Mouse (Mus musculus) CH12.LX (cell line): Measurements from ENCODE around the gene Smyd3. TPM values are rescaled to one million over a fixed set of nuclear protein-coding genes. Genes with fewer than 3 reads are reported as not detected.

Source experiments
- DNase-seq: peaks from one replicate; pipeline ENCODE4 v3.0.0-alpha.2; 2013; ENCODE audit errors: extremely low read depth
- H3K27ac ChIP-seq: 2 replicates; pipeline ENCODE4 v1.5.1; 2012; ENCODE audit warnings: low read depth, mild to moderate bottlenecking, control low read depth, moderate library complexity; ENCODE audit not compliant: insufficient read depth
- H3K27me3 ChIP-seq: replicated peaks from 2 replicates; pipeline ENCODE3; 2012; ENCODE audit warnings: inconsistent platforms
- H3K36me3 ChIP-seq, 2 experiments: replicated peaks in 1 of 2; 2 replicates each; pipeline versions ENCODE3 to v1.6.1; 2012; ENCODE audit warnings: inconsistent platforms in 1 of 2, low read length in 1 of 2, mild to moderate bottlenecking in 1 of 2, mixed read lengths in 1 of 2, moderate library complexity in 1 of 2; ENCODE audit not compliant: control insufficient read depth in 1 of 2, insufficient read depth in 1 of 2
- H3K4me1 ChIP-seq, 2 experiments: 2 replicates each; pipeline ENCODE4 v1.6.1; 2012; ENCODE audit warnings: inconsistent platforms in 1 of 2, moderate library complexity in 1 of 2; ENCODE audit not compliant: insufficient read depth in 2 of 2, control insufficient read depth in 1 of 2
- H3K4me2 ChIP-seq: 2 replicates; pipeline ENCODE4 v1.6.1; 2012; ENCODE audit warnings: low read depth, mild to moderate bottlenecking, control low read depth; ENCODE audit not compliant: poor library complexity, insufficient read depth, severe bottlenecking
- H3K4me3 ChIP-seq, 3 experiments: fragments of 150-350 bp in 1 of 3; sonication (generic) in 1 of 3; replicated peaks in 1 of 3; 2 replicates each; pipeline versions ENCODE3 to v1.5.1; 2011 to 2012; ENCODE audit warnings: low read depth in 2 of 3, low read length in 2 of 3, mild to moderate bottlenecking in 2 of 3, moderate library complexity in 2 of 3, control low read depth in 1 of 3, improper control_type of control experiment in 1 of 3, inconsistent platforms in 1 of 3, mixed read lengths in 1 of 3; ENCODE audit not compliant: poor library complexity in 1 of 3
- H3K79me2 ChIP-seq: replicated peaks from 2 replicates; pipeline ENCODE4 v1.6.1; 2012; ENCODE audit warnings: mild to moderate bottlenecking, moderate library complexity; ENCODE audit not compliant: control insufficient read depth, poor library complexity, insufficient read depth, severe bottlenecking; ENCODE audit errors: extremely low read depth
- H3K9ac ChIP-seq: 2 replicates; pipeline ENCODE4 v1.6.1; 2012; ENCODE audit warnings: low read depth, mild to moderate bottlenecking, control low read depth, moderate library complexity; ENCODE audit not compliant: insufficient read depth
- H3K9me3 ChIP-seq: replicated peaks from 2 replicates; pipeline ENCODE3; 2012; ENCODE audit warnings: low read length, inconsistent platforms, mixed read lengths
- CHD1 ChIP-seq: IDR thresholded peaks from 2 replicates; pipeline ENCODE4 v1.6.1; 2012; ENCODE audit warnings: low read depth, low read length, improper control_type of control experiment, inconsistent platforms
- CHD2 ChIP-seq: IDR thresholded peaks from 2 replicates; pipeline ENCODE4 v1.6.1; 2011; ENCODE audit warnings: low read length, improper control_type of control experiment
- CTCF ChIP-seq, 2 experiments: IDR thresholded peaks in 1 of 2; conservative IDR thresholded peaks in 1 of 2; 2 replicates each; pipeline ENCODE4 v1.5.1; 2011 to 2012; ENCODE audit warnings: low read depth in 2 of 2, low read length in 2 of 2, improper control_type of control experiment in 1 of 2, inconsistent platforms in 1 of 2, mild to moderate bottlenecking in 1 of 2, moderate library complexity in 1 of 2
- E2F4 ChIP-seq: IDR thresholded peaks from 2 replicates; pipeline ENCODE4 v1.6.1; 2011; ENCODE audit warnings: low read depth, low read length, improper control_type of control experiment; ENCODE audit not compliant: insufficient replicate concordance
- GABPA ChIP-seq: IDR thresholded peaks from 2 replicates; pipeline ENCODE4 v1.6.1; 2012; ENCODE audit warnings: low read depth, low read length, improper control_type of control experiment, inconsistent platforms; ENCODE audit not compliant: insufficient replicate concordance
- IRF4 ChIP-seq: IDR thresholded peaks from 2 replicates; pipeline ENCODE4 v1.6.1; 2014; ENCODE audit warnings: low read depth, mild to moderate bottlenecking, inconsistent platforms, low read length, improper control_type of control experiment
- JUN ChIP-seq: IDR thresholded peaks from 2 replicates; pipeline ENCODE4 v1.6.1; 2011; ENCODE audit warnings: low read depth, mild to moderate bottlenecking, low read length, improper control_type of control experiment, moderate library complexity; ENCODE audit not compliant: insufficient read depth
- JUND ChIP-seq: conservative IDR thresholded peaks from 2 replicates; pipeline ENCODE4 v1.6.1; 2011; ENCODE audit warnings: low read depth, low read length, improper control_type of control experiment
- KAT2A ChIP-seq: IDR thresholded peaks from 2 replicates; pipeline ENCODE4 v1.6.1; 2012; ENCODE audit warnings: low read length, improper control_type of control experiment, inconsistent platforms; ENCODE audit not compliant: insufficient replicate concordance
- MAFK ChIP-seq: IDR thresholded peaks from 2 replicates; pipeline ENCODE4 v1.6.1; 2011; ENCODE audit warnings: low read length, improper control_type of control experiment; ENCODE audit not compliant: insufficient replicate concordance
- MEF2A ChIP-seq: IDR thresholded peaks from 2 replicates; pipeline ENCODE4 v1.6.1; 2014; ENCODE audit warnings: low read depth, mild to moderate bottlenecking, inconsistent platforms, low read length, improper control_type of control experiment, borderline replicate concordance
- MYC ChIP-seq: IDR thresholded peaks from 2 replicates; pipeline ENCODE4 v1.6.1; 2011; ENCODE audit warnings: low read depth, mild to moderate bottlenecking, improper control_type of control experiment, low read length
- NRF1 ChIP-seq: IDR thresholded peaks from 2 replicates; pipeline ENCODE4 v1.6.1; 2014; ENCODE audit warnings: low read depth, mild to moderate bottlenecking, inconsistent platforms, low read length, improper control_type of control experiment, moderate library complexity
- PAX5 ChIP-seq: IDR thresholded peaks from 2 replicates; pipeline ENCODE4 v1.6.1; 2012; ENCODE audit warnings: low read length, inconsistent platforms, mixed read lengths
- POLR2A ChIP-seq: IDR thresholded peaks from 2 replicates; pipeline ENCODE4 v1.6.1; 2011; ENCODE audit warnings: low read depth, mild to moderate bottlenecking, improper control_type of control experiment, low read length
- POLR2AphosphoS2 ChIP-seq: IDR thresholded peaks from 2 replicates; pipeline ENCODE4 v1.6.1; 2011; ENCODE audit warnings: low read depth, low read length, improper control_type of control experiment
- SIN3A ChIP-seq: IDR thresholded peaks from 2 replicates; pipeline ENCODE4 v1.6.1; 2012; ENCODE audit warnings: low read length, improper control_type of control experiment, inconsistent platforms
- TCF12 ChIP-seq: IDR thresholded peaks from 2 replicates; pipeline ENCODE4 v1.6.1; 2014; ENCODE audit warnings: low read depth, mild to moderate bottlenecking, inconsistent platforms, low read length, improper control_type of control experiment
- UBTF ChIP-seq: IDR thresholded peaks from 2 replicates; pipeline ENCODE4 v1.6.1; 2012; ENCODE audit warnings: low read depth, mild to moderate bottlenecking, inconsistent platforms, low read length, improper control_type of control experiment, moderate library complexity
- dilution Hi-C: fragments of 300-500 bp; cut with MboI; formaldehyde crosslinking; loops from 2 replicates; pipeline ENCODE4 v1.14.3; 2020; ENCODE audit warnings: low sequenced_read_pairs; ENCODE audit not compliant: extremely low pct_unique_long_range_greater_than_20kb, extremely low pct_ligation_motif_present
- in situ Hi-C: fragments of 300-500 bp; cut with MboI; formaldehyde crosslinking; loops from 3 replicates; pipeline ENCODE4 v1.14.3; 2019; ENCODE audit warnings: low sequenced_read_pairs, low pct_ligation_motif_present, low pct_unique_long_range_greater_than_20kb, mixed read lengths
- polyA plus RNA-seq: library from polyadenylated mRNA; unstranded; fragments of >175 nt; gene quantifications from 2 replicates; pipeline ENCODE4 v1.2.1, GENCODE M21; 2012; ENCODE audit warnings: low read depth; ENCODE audit not compliant: insufficient read length
- total RNA-seq, 2 experiments: library from RNA; depleted of rRNA; stranded (reverse); fragments of 300-350 nt in 1 of 2; fragments of >200 nt in 1 of 2; gene quantifications; 2 replicates each; pipeline ENCODE4 v1.2.3; 2012 to 2014

Smyd3 gene
- total and polyA plus RNA-seq, 3 experiments = 11.4 to 12.5 (median 11.8) TPM

DNA sequence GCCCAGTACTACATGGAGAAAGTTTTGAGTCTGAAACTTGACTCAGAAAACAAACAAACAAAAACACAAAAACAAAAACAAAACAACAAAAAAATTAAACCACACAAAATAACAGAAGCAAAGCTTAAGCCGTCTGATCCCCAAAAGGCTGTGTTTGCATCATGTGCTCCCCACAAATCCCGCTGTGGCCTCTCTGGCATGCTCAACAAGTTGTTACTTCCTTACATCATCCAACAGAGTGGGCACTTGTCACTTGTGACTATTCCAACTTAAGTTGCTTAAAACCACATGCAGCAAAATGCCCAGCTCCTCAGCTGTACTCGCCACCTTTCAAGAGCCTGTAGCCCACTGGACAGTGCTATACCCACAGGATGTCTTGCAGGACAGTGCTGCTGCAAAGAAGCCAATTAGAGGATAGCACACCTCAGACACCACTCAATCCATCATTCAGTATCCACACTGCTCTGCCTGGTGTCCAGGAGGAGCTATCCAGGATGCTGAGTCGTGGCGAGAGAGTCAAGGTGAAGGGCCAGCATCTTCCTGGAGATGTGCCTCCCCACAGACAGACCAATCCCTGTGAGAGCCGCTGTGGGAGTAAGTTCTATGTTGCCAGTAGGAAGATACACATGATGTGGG, 465.2 kb downstream of the Smyd3 start:
- TF ChIP-seq UBTF = no peak
- no peak for TF ChIP-seq POLR2A
- TF ChIP-seq NRF1 = no peak
- TF ChIP-seq JUND = no peak
- no peak for TF ChIP-seq MAFK
- no peak for TF ChIP-seq MYC
- TF ChIP-seq, all 38 proteins: peak for 0
- Histone ChIP-seq H3K4me1 (peaks cover 0 to 4% of the 10 kb centered on the region in 2 experiments; a peak in 1 of 4 replicates), H3K36me3 (peaks cover 0 to 3% of the 10 kb centered on the region in 2 experiments), H3K4me3 (no peak overlapping the region), H3K9me3 (no peaks in the 10 kb centered on the region), H3K79me2 (no peaks in the 10 kb centered on the region), H3K9ac (no peak overlapping the region), H3K27ac (no peak overlapping the region), H3K4me2 (no peak overlapping the region), H3K27me3 (no peaks in the 10 kb centered on the region)
- dilution Hi-C loops = no loop called here
- in situ Hi-C loops = no loop called here
- DNase-seq = no peak

DNA sequence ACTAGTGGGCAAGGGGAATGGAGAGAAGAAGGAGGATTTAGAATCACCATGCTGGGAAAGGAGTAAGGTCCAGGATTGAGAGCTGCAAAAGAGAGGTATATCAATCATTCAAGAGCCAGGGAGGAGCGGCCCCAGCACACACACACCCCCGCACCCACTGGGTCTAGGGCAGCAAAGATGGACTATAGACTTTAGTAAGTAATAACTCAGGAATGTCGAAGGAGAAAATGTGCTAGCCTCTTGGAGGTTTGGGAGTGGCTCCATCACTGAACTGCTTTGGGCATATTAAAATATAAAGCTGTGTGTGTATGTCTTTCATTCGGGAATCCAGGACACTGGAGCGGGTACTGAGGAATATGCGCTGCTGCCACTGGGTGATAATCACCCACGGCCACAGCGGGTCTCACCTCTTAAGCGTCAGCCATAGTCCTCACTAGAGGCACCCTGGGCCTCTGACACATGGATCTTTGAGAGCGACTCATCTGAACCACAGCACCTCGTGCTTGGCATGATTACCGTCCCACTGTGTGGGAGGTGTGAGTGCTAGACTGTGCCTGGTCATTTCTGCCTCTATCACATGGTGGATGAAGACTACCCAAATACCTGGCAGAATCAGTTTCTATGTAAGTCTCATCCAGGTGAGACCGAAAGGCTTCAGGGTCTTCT, 469.8 kb downstream of the Smyd3 start:
- no peaks in the 10 kb centered on the region for H3K27me3 ChIP-seq
- in situ Hi-C loops = no loop called here
- dilution Hi-C loops = no loop called here

More for the DNA sequence above, 469.8 kb downstream of the Smyd3 start:
- Histone ChIP-seq H3K9me3 (no peaks in the 10 kb centered on the region), H3K79me2 (no peaks in the 10 kb centered on the region), H3K4me1 (0 out of 4 replicates have a peak, but pooled peaks cover 0 to 4% of the 10 kb centered on the region in 2 experiments), H3K4me3 (no peak overlapping the region), H3K36me3 (peaks cover 0 to 10% of the 10 kb centered on the region in 2 experiments), H3K27ac (no peak overlapping the region), H3K4me2 (no peak overlapping the region), H3K9ac (no peak overlapping the region)
- TF ChIP-seq GABPA (no peak), PAX5 (no peak), NRF1 (no peak), IRF4 (no peak), MEF2A (no peak), POLR2AphosphoS2 (no peak), TCF12 (no peak), E2F4 (no peak), POLR2A (no peak), CHD1 (no peak), KAT2A (no peak), SIN3A (no peak), JUN (no peak), CHD2 (no peak), CTCF (conservative IDR thresholded peaks at IDR 0.05 in 1 of 2, IDR thresholded peaks at IDR 0.05 in 1 of 2; ENCODE audit: low read depth in 2 of 2, low read length in 2 of 2) (no peak), UBTF (no peak), MAFK (no peak)
- DNase-seq = no peak
